Mouse (Mus musculus) forebrain, postnatal 0 days (tissue): ENCODE measurements around the gene Aldh1l1. TPM values are rescaled to one million over a fixed set of nuclear protein-coding genes. Genes with fewer than 3 reads are reported as not detected.

ENCODE experiments used
- ATAC-seq: fragments of 200-750 bp; cut with Nextera tagmentation; 2 replicates; pipeline ENCODE4 v1.8.0; 2017; ENCODE audit warnings: mild to moderate bottlenecking, moderate library complexity
- DNase-seq: peaks from one replicate; pipeline ENCODE4 v3.0.0-alpha.2; 2015
- H3K27ac ChIP-seq: fragments of 300-500 bp; sonication (generic); 2 replicates; pipeline ENCODE4 v1.5.1; 2014; ENCODE audit warnings: low read depth, mild to moderate bottlenecking, antibody characterized with exemption, low read length, moderate library complexity, mixed read lengths
- H3K27me3 ChIP-seq: fragments of 300-500 bp; sonication (generic); 2 replicates; pipeline ENCODE4 v1.6.1; 2014; ENCODE audit warnings: mild to moderate bottlenecking, low read length, mixed read lengths; ENCODE audit not compliant: insufficient read depth
- H3K36me3 ChIP-seq: fragments of 300-500 bp; sonication (generic); 2 replicates; pipeline ENCODE4 v1.6.1; 2014; ENCODE audit warnings: mild to moderate bottlenecking, moderate library complexity; ENCODE audit not compliant: insufficient read depth
- H3K4me1 ChIP-seq: fragments of 300-500 bp; sonication (generic); 2 replicates; pipeline ENCODE4 v1.6.1; 2014; ENCODE audit warnings: antibody characterized with exemption; ENCODE audit not compliant: insufficient read depth
- H3K4me2 ChIP-seq: fragments of 300-500 bp; sonication (generic); 2 replicates; pipeline ENCODE4 v1.6.1; 2014; ENCODE audit warnings: low read depth, mild to moderate bottlenecking, moderate library complexity
- H3K4me3 ChIP-seq: fragments of 300-500 bp; sonication (generic); 2 replicates; pipeline ENCODE4 v1.5.1; 2014; ENCODE audit warnings: low read depth, low read length, mixed read lengths
- H3K9ac ChIP-seq: fragments of 300-500 bp; sonication (generic); 2 replicates; pipeline ENCODE4 v1.6.1; 2014; ENCODE audit warnings: mild to moderate bottlenecking
- H3K9me3 ChIP-seq: fragments of 300-500 bp; sonication (generic); 2 replicates; pipeline ENCODE4 v1.6.1; 2016; ENCODE audit warnings: low read length
- CTCF ChIP-seq: sonication (generic); IDR thresholded peaks from 2 replicates; pipeline ENCODE4 v1.5.1; 2016; ENCODE audit warnings: antibody characterized with exemption, control low read depth, low read depth
- WGBS: fragments of 180-500 bp; shearing (Covaris S2); extraction: QIAGEN DNeasy Blood & Tissue Kit; methylation state at CpG from one replicate; pipeline ENCODE4 v1.1.7; 2014; 5-methylcytosine and 5-hydroxymethylcytosine counted together
- polyA plus RNA-seq: library from polyadenylated mRNA; unstranded; fragments of >200 nt; fragmentation: Nextera tagmentation; extraction: Ambion mirVana; gene quantifications from 2 replicates; pipeline ENCODE4 v1.2.1, GENCODE M21; 2015
- total RNA-seq: library from RNA; depleted of rRNA; stranded (reverse); fragments of >200 nt; gene quantifications from 2 replicates; pipeline ENCODE4 v1.2.3, GENCODE M21; 2014

The Aldh1l1 gene
- total and polyA plus RNA-seq, 2 experiments from 2014 or later: 67.8 to 71.3 TPM

DNA sequence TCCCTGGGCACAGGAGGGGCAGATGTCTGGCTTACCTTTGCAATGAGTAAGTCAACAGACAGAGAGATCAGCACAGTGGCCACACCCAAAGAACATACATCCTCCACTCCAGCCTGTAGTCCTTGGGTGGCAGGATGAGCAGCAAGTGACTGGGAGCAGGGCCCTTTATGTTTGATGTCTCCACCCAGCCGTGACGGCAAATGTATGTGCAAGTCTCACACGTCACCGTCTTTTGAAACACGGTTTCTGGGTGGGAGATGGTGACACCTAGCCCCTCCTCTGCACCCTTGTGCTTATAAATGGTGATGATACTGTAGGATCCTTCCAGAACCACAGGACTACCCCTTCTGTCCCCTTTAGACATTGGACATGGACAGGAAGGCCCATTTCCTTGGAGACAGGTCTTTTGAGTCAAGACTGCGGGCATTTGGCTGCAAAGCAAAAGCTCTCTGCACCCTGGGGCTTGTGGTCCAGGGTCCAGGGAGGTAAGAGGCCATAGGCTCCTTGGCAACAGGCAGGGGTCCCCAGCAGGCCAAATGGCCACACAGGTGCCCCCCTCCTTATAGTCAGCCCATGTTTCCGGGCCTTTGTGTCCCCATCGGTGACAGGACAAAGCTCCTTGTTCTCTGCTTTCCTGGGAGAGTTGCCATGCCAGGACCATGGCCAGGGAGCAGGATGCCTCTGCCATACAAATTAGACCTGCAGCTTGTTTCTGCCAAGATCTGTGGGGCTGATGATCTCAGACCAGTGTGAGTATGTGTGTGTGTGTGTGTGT lies 48.7 kb downstream of the Aldh1l1 start:
- no peaks in the 10 kb centered on the region for H3K9me3 ChIP-seq
- H3K27me3 ChIP-seq: no peaks in the 10 kb centered on the region
- no peak overlapping the region for H3K4me3 ChIP-seq
- no peak overlapping the region for H3K9ac ChIP-seq
- H3K36me3 ChIP-seq: no peaks in the 10 kb centered on the region
- 38% methylated on average over 8 of the region's 8 CpGs for WGBS
- ATAC-seq (peak; percentile 87), DNase-seq (peak; percentile 83)
- peak overlapping the region; percentile 50; the same call in 1 of the 2 replicates for H3K27ac ChIP-seq
- TF ChIP-seq CTCF: no peak
- H3K4me2 ChIP-seq: no peak overlapping the region
- no peaks in the 10 kb centered on the region for H3K4me1 ChIP-seq

DNA sequence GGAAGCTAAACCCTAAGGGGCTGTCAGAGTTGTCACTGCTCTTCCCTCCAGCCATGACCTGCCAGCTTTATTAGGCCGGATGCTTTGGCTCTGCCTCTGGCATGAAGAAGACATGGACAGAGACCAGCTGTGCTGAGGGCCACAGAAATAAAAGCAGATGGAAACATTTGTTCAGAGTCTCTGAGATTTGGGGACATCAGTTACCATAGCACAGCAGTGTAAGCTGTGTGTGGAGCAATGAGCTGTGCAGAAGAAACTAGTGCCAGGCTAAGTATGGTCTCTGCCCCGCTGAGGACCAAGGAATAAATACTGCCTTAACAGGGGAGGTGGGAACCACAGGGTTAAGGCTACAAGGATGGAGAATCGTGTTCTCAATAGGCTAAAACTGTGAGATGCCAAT lies 50.6 kb downstream of the Aldh1l1 start:
- no peak for ATAC-seq
- Histone ChIP-seq H3K36me3 (no peaks in the 10 kb centered on the region), H3K9ac (no peak overlapping the region), H3K9me3 (no peaks in the 10 kb centered on the region), H3K27me3 (no peaks in the 10 kb centered on the region), H3K4me1 (no peaks in the 10 kb centered on the region), H3K4me3 (no peak overlapping the region), H3K27ac (no peak overlapping the region), H3K4me2 (no peak overlapping the region)
- no peak for DNase-seq
- WGBS: 78% methylated on average over 3 of the region's 3 CpGs
- TF ChIP-seq CTCF: no peak

DNA sequence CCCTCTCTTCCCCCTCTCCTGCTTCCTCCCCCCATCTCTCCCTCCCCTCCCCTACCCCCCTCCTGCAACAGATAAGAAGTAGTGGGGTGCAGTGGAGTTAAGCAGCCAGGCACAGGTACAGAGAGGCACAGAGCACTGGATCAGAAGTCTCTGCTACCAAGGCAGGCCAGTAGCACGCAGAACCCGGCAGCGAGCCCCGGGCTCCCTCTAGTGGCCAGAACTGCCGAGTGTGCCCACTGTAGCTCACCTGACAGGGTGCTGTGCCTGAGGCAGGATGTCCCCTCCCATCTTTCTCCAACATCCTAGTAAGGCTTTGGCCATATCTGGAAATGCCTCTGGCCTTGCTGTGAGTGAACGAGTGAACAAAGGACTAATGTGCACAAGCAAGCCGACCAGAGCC lies 51.7 kb downstream of the Aldh1l1 start:
- DNase-seq: peak; percentile 83
- Histone ChIP-seq H3K27ac (no peak overlapping the region), H3K9ac (no peak overlapping the region), H3K36me3 (no peaks in the 10 kb centered on the region), H3K4me3 (no peak overlapping the region), H3K27me3 (no peaks in the 10 kb centered on the region), H3K9me3 (no peaks in the 10 kb centered on the region), H3K4me1 (no peaks in the 10 kb centered on the region), H3K4me2 (no peak overlapping the region)
- 9% methylated on average over 7 of the region's 7 CpGs for WGBS
- peak; percentile 68 for ATAC-seq
- TF ChIP-seq CTCF: peak; percentile 92

DNA sequence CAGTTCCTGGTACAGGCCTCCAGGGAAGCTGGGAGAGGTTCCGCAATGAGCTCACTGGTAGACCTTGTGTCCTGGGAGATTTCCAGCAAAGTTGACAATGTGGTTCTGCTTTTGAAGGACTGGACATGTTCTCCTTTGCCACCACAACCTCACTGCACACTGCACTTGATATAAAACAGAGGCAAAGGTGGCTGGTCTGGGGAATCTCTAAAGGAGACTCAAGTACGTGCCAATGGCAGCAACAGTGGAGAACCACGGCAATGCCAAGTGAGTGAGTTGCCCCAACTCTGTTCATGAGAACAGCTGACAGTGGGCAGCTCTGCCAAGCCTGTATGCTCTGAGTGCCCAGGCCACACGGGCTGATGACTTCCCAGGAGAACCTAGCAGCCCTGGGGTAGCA lies 53.0 kb downstream of the Aldh1l1 start:
- Histone ChIP-seq H3K4me3 (no peak overlapping the region), H3K4me2 (no peak overlapping the region), H3K4me1 (no peaks in the 10 kb centered on the region), H3K27ac (no peak overlapping the region), H3K9ac (no peak overlapping the region), H3K9me3 (no peaks in the 10 kb centered on the region), H3K36me3 (no peaks in the 10 kb centered on the region), H3K27me3 (no peaks in the 10 kb centered on the region)
- no peak for TF ChIP-seq CTCF
- DNase-seq: no peak
- no peak for ATAC-seq
- WGBS: 82% methylated on average over 4 of the region's 4 CpGs

DNA sequence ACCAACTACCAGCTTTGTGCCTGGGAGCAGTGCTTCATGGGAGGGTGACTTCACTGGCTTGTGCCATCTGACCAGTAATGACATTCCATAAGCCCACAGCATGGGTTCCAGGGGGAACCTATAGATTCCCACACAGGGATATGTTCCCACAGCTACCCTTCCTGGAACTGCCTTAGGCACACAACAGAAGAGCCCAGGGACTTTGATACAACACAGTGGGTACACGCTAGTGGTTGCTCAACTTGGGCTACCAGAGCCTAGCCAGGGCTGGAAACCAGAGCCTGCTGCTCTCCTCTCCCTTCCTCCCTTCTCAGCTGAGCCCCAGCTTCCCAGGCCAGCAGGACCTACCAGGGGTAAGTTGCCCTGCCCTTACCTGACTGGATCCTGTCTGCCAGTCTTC lies 54.3 kb downstream of the Aldh1l1 start:
- TF ChIP-seq CTCF: no peak
- Histone ChIP-seq H3K4me3 (no peak overlapping the region), H3K36me3 (no peaks in the 10 kb centered on the region), H3K4me1 (no peaks in the 10 kb centered on the region), H3K4me2 (no peak overlapping the region), H3K9me3 (no peaks in the 10 kb centered on the region), H3K27ac (peak overlapping the region; percentile 67), H3K27me3 (no peaks in the 10 kb centered on the region), H3K9ac (no peak overlapping the region)
- DNase-seq (no peak), ATAC-seq (no peak)
- 85% methylated on average over 1 of the region's 1 CpGs for WGBS

DNA sequence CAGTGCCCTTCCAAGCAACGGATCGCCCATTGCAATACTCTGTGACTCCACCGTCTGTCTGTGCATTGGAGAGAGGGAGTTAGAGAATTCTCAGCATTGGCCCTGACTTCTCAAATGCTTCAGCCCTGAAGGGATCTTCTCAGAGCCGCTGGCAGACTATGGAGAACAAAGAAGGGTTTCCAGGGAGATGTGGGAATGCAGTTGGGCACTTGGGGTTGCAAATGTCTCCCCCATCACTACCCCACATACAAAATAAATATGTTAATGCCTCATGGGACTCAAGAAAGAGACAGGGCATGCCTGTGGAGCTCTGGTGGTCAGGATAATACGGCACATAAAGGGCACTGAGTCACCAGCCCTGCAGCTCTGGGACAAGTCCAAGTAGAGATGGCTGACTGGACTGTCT lies 55.1 kb downstream of the Aldh1l1 start:
- no peak for TF ChIP-seq CTCF
- peak overlapping the region; percentile 67 for H3K27ac ChIP-seq
- no peaks in the 10 kb centered on the region for H3K4me1 ChIP-seq
- no peak overlapping the region for H3K4me2 ChIP-seq
- H3K4me3 ChIP-seq: no peak overlapping the region
- WGBS: 21% methylated on average over 5 of the region's 5 CpGs
- DNase-seq: peak; percentile 59
- H3K36me3 ChIP-seq: no peaks in the 10 kb centered on the region
- H3K9me3 ChIP-seq: no peaks in the 10 kb centered on the region
- no peaks in the 10 kb centered on the region for H3K27me3 ChIP-seq
- ATAC-seq: peak; percentile 84
- no peak overlapping the region for H3K9ac ChIP-seq

DNA sequence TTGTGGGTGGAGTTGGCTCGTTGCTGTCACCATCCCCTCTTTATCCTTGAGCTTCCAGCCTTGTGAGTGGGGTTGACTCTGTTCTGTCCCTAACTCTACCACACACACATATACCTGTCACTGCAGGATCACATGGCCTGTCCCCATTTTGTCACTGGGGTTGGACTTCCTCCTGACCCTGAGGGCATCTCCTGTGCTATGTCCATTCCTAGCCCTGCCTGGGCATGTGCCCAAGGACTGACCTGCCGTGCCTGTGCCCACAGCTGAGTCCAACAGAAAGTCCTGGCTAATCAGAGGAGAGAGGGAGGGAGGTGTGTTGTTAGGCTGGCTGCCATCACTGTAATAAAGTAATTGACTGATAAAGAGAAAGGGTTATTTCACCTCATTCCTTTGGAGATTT lies 58.2 kb downstream of the Aldh1l1 start:
- H3K27ac ChIP-seq: no peak overlapping the region
- no peaks in the 10 kb centered on the region for H3K4me1 ChIP-seq
- ATAC-seq (no peak), DNase-seq (no peak)
- H3K4me3 ChIP-seq: no peak overlapping the region
- H3K4me2 ChIP-seq: no peak overlapping the region
- no peaks in the 10 kb centered on the region for H3K27me3 ChIP-seq
- no peak overlapping the region for H3K9ac ChIP-seq
- H3K36me3 ChIP-seq: no peaks in the 10 kb centered on the region
- no peaks in the 10 kb centered on the region for H3K9me3 ChIP-seq
- 63% methylated on average over 2 of the region's 2 CpGs for WGBS
- TF ChIP-seq CTCF: no peak
